Mouse (Mus musculus) C2C12 (cell line): Measurements from ENCODE around the gene Bora.

Source experiments
- CTCF ChIP-seq: IDR thresholded peaks from one replicate; pipeline ENCODE4 v1.5.1; 2011; ENCODE audit not compliant: control insufficient read depth, insufficient read depth, insufficient read length
- MAX ChIP-seq: IDR thresholded peaks from one replicate; pipeline ENCODE4 v1.6.1; 2011; ENCODE audit warnings: mild to moderate bottlenecking, control low read depth
- USF1 ChIP-seq: IDR thresholded peaks from one replicate; pipeline ENCODE4 v1.6.1; 2011; ENCODE audit warnings: low read depth, mild to moderate bottlenecking, control low read depth, moderate library complexity

DNA sequence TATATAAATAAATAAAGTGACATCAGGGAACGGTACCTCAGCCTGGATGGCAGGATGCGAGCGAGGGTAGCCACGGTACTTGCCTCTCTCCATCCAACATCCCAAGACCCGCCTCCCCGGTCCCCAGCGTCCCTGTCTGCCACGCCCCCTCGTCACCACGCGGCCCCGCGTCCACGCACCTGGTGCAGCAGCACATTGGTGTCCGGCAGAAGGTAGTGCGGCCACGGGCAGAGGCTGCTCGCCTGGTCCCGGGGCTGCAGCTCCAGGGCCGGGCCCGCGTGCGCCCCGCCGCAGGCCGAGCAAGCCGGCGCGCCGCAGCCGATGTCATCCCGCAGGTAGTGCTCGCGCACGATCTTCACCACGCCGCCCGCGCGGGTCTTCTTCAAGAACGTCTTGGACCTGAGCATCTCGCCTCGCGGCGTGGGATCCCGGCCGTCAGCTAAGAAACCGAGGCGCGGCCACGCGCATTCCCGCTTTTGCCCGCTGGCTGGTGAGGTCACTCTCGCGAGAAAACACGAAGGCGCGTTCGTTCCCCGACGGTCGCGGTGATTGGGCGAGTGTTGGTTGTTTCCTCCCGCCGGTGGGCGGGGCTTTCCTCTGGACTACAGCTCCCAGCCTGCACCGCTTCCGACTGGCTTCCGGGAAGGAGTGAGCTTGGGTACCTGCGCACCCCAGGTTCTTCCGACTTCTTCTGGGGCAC is 53.4 kb downstream of the Bora start, which contains the start of the genes Pibf1 and Dis3:
- TF ChIP-seq CTCF (no peak), USF1 (no peak), MAX (peak; percentile 89)
